Mouse (Mus musculus): ENCODE data around the gene Fads3.
A peak's percentile ranks its signal among the peaks of the same experiment; 100 is the strongest.

Gene Fads3

GRCm38 (mm10) chr19:10022414-10023303 lies 18.7 kb upstream of the Fads3 start:
- DNase-seq: peak; percentile 75

- no peak for DNase-seq
Measured at GRCm38 (mm10) chr19:10023304-10023758, 18.0 kb upstream of the Fads3 start.

GRCm38 (mm10) chr19:10025169-10025875 lies 16.0 kb upstream of the Fads3 start:
- peak; percentile 75 for DNase-seq

DNA sequence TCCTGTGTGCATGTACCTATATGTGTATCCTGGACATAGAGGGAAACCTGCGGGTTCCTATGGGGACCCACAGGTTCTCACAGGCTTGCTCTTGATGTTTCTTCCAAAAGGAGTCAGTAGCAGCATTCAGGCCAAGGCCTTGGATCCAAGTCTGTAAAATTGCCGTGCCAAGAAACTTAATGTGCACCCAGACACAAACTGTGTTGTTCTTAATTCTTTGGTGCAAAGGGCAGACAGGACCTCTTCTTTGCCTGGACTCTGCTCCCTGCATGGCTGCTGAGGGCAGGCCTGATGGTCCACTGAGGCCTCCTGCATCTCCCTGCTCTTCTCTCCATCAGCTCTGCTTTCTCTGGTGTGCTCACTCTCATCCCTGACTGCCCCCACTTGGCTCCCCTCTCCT lies 11.6 kb upstream of the Fads3 start:
- DNase-seq: peak; percentile 91

DNA sequence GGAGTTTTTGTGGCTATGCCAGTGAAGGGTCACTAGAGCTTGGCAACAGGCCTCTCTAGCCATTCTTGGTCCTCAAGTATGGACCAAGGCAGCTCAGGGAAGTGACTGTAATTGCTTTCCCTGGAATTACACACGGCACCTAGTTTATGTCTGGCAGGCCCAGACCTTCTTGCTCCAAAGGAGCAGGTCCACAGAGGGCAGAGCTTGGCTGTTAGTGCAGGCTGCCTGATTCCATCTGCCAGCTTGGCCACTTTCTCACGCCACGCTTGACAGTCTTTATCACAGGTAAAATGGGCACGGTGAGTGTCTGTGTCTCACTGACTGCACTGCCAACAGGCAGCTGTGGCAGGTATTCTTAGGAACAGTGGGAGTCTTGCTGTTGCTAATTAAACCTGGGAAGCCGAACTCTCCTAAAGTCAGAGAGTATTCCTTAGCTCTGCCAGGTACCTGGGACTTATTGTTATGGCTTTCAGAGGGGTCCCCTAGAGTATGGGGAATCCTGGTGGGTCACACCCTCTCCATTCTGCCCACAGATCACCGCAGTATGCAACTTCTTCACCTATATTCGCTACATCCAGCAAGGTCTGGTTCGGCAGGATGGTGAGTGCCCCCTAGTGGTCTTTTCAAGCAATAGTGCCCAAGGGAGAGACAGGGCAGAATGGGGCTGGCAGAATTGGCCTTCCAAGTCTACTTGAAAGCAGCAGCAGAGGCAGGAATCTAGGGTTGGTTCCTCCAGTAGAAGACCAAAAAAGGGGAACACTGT lies 8.0 kb upstream of the Fads3 start:
- DNase-seq: peak; percentile 77

GRCm38 (mm10) chr19:10034356-10034755 lies 7.0 kb upstream of the Fads3 start:
- no peak for DNase-seq

DNA sequence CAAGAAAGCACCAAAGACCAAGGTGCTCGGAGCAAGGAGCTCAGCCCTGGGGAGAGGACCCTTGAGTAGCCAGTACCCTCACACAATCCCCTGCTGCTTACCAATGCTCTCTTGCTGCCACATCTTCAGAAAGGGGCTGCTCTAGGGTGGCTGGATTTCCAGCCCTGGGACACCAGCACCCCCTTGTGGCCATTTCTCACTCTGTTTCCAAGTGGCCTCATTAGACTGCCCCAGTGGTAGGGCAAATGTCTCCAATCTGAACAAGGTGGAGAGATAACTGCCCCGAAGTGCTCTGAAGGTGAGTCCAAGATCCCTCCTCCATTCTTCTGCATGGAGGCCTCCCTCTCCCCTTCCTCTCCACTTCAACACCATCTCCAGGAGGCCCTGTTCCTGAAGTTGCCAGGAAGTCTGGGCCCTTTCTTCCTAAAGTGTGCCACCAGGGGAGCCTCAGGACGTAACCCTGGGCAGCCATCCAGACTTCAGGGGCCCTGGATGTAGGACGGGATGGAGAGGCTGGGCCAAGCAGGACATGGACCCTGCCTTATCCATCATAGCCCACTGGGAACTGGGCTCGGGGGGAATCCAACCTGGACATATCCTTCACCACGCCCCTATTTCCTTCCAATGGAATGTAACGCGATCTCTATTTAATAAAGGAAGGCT lies 6.5 kb upstream of the Fads3 start:
- peak; percentile 87 for DNase-seq

- DNase-seq: peak; percentile 78
Measured at GRCm38 (mm10) chr19:10037534-10037933, 3.8 kb upstream of the Fads3 start.

DNA sequence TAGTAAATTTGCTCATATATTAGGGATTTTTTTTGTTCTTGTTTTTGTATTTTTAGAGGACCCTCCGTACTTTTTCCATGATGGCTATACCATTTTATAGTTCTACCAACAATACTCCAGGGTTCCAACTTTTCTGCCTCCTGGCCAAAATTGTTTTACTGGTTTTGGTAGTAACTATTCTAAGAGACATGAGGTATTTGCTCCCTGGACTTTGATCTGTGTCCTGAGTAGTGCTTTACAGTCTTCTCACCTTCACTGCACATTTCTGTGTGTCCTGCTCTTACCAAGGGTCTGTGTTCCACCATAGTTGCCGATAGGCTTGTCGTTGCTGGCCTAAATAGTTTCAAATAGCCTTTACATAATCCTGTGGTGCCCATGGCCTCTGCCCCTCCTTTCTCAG lies 3.0 kb upstream of the Fads3 start:
- DNase-seq: peak; percentile 85

DNA sequence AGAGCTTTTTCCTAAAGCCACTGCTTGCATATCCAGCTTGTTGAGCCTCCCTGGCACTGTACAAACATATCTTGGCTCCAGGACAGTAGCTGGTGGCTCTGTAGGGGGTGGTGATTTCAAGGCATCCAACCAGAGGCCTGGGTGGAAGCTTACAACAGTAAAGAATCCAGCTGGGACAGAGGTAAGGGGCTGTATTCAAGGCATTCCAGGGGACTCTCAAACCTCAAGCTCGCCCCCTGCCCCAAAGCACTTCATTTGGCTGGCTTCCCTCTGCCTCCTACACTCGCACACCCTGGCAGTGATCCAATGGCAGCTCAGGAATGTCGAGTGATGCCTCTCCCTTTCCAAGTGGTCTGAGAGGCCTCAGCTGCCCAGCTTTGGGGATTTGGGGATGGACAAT lies 2.5 kb upstream of the Fads3 start:
- peak; percentile 81 for DNase-seq

DNA sequence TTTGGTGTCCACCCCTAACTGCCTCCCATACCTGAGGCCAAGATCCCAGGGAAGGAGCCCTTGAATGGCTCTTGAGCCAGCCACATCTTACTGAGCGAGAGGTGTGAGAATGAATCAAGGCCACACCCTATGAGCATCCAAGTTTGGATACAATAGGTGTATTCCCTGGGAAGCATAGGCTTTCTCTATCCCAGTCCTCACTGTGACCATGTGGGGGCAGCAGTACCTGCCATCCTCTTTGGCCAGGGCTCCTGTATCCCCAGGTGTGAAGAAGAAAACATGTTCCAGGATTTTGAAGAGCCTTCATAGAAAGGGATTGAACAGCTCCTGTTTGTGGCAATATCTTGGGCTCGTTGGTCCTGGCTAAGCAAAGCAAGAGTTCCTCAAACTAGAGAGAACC lies 1.8 kb upstream of the Fads3 start:
- DNase-seq: peak; percentile 67

GRCm38 (mm10) chr19:10040866-10041387 lies 442 bp upstream of the Fads3 start:
- DNase-seq: no peak

GRCm38 (mm10) chr19:10042232-10042631 lies 863 bp downstream of the Fads3 start:
- DNase-seq: peak; percentile 30

DNA sequence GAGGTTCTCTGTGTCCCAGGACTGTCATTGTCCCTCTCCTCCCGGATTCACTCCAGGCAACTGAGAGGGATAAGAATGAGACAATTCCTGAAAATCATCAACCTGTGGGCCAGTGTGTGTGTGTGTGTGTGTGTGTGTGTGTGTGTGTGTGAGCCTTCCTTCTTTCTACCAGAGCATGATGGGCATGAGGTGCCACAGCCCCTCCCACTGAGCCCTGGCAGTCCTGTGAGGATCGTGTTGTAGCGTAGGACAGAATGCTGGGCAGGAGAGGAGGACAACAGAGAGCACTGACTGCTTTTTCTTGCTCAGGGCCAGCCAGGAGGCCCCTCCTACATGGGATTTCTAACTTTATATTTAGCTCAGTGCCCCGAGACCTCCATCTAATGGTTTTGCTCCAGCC lies 1.4 kb downstream of the Fads3 start:
- DNase-seq: peak; percentile 40

GRCm38 (mm10) chr19:10043643-10044042 lies 2.3 kb downstream of the Fads3 start:
- DNase-seq: peak; percentile 85

DNA sequence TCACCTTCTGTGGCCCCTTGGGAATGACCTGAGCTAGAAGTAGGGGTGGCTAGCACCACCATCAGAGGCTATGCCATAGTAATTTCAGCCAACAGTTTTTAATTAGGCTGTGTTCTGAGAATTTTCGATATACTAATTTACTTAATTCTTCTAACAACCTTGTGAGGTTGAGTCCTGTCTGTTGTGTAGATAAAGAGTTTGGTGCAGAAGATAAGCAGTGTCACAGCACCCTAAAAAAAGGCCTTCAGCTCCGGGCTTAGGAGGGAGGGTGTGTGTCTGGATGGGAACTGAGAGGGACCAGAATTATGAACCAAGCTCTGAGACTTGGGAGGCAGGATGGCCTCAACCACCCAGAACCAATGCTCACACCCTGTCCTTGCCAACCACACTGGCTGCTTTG lies 4.3 kb downstream of the Fads3 start:
- no peak for DNase-seq

- DNase-seq: peak; percentile 86
Measured at GRCm38 (mm10) chr19:10046346-10046745, 5.0 kb downstream of the Fads3 start.

GRCm38 (mm10) chr19:10046983-10047382 lies 5.6 kb downstream of the Fads3 start:
- peak; percentile 32 for DNase-seq

DNA sequence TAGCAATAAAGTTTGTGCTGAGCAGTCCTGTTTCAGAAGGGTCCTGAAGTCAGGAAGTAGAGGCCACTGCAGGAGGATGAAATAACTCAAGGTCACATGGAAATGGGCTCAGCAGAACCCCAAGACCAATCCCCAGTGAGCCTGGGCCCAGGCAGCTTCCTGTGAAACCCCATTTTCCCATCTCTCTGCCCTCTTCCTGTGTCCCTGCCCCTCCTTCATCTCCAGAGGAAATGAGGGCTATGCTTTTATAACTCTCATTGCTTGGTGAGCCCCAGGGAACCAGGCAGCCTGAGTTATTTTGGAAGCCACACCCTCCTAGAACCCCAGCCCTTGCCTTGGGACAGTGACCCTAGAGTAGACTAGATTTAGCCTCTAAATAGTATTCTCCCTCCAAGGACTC lies 8.2 kb downstream of the Fads3 start:
- DNase-seq: no peak

GRCm38 (mm10) chr19:10050438-10050837 lies 9.1 kb downstream of the Fads3 start:
- DNase-seq: no peak

DNA sequence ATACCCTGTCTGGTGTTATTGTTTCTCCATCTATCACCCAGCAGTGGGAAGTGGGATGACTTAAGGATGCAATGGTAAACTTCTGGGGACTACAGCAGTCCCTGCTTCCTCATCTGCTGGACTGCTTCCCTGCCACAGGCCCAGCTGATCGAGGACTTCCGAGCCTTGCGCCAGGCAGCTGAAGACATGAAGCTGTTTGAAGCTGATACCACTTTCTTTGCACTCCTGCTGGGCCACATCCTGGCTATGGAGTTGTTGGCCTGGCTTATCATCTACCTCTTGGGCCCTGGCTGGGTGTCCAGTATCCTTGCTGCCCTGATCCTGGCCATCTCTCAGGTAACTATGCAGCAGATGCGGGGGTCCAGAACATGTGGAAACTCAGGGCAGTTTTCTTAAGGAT lies 11.3 kb downstream of the Fads3 start:
- DNase-seq: no peak

DNA sequence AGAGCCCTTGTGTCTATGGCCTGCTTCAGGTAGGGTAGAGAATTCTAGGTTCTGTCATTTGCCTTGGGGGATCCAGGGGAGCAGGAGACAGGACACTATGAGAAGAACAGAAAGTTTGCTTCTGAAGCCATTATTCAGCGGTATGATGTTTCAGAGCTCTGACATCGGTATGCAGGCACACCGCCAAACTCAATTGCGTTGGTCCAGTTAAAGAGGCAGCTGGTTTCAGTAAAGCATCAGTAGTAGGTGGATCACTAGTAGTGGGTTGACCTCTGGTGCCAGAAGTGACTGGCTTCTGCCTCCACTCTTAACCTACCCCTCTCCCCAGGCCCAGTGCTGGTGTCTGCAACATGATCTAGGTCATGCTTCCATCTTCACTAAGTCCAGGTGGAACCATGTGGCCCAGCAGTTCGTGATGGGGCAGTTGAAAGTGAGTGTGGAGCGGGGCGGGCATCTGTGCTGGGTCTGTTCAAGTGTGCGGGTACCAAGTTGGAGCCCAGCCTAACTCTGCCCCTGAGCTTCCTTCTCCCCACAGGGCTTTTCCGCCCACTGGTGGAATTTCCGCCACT lies 12.4 kb downstream of the Fads3 start:
- DNase-seq: no peak
